Mouse (Mus musculus) layer of hippocampus, postnatal 36 days (tissue): ENCODE results near the gene Zmynd11. TPM values are rescaled to one million over a fixed set of nuclear protein-coding genes. Genes with fewer than 3 reads are reported as not detected.

Experiments
- DNase-seq, 2 experiments: peaks; one replicate each; pipeline ENCODE4 v3.0.0; 2022
- total RNA-seq, 2 experiments: library from RNA; stranded (reverse); gene quantifications; 2 replicates each; pipeline ENCODE4 v1.2.3; 2021

Zmynd11 gene
- total RNA-seq, 2 experiments from 2014 or later, result 277 to 302 TPM

DNA sequence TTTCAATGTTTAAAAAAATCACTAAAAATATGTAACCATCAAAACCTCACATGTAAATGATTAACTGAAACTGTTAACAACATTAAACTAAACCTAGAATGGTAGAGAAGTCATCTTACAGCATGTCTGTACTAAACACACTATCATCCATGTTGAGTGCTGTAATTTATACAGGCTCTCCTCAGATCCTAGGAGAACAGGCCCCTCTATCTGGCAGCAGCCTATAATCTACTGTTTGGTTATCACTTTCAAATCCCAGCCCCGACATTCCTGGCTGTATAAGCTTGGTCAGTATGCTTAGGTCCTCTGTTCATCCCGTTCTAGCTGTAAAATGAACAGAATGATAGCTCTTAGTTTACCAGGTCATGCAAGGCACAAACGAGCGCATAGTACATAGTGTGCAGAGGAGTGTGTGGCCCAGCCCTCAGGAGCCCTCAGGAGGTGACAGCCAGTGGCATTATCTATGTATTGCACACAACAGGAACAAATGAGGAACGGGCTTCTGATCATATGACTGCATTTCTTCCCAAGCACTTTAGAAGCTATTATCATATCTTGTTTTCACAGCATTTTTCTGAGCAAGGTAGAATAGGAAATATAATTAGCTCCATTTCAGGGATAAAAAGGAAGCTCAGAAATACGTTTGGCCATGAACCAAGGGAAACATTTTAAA, 51.5 kb downstream of the Zmynd11 start:
- no peak for DNase-seq

DNA sequence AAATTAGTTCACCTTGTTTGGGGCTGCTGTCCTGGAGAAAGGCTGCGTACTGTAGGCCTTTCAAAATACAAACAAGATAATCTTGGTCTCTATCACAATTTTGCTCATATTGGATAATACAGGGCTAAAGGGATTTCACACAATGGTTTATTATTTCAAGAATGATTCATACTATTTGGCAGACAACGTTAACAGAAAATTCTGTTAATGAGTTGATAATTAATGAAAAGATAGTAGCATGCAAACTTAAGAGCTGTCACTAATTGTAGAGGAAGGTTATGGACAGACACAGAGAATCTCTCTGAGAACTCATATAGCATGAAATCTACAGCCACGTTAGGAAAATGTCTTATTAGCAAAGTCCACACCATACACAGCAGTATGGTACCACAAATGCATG, 52.2 kb downstream of the Zmynd11 start:
- DNase-seq, result no peak

DNA sequence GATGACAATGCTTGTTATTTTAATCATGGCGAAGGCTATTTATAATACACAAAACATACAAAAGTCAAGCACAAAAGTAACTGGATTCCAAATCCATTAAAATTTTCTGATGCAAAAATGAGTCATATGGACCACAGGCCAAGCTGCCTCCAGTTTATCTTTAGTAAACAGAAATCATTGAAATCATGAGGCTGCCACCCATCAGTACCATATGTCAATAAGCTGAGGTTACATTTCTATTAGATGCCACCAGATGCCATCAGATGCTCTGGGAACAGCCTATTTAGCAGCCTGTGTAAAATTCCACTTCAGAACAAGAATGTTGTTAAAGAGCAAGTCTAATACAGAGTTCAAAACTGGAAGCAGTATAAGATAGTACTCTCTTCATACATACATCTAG, 52.7 kb downstream of the Zmynd11 start:
- DNase-seq, result no peak

DNA sequence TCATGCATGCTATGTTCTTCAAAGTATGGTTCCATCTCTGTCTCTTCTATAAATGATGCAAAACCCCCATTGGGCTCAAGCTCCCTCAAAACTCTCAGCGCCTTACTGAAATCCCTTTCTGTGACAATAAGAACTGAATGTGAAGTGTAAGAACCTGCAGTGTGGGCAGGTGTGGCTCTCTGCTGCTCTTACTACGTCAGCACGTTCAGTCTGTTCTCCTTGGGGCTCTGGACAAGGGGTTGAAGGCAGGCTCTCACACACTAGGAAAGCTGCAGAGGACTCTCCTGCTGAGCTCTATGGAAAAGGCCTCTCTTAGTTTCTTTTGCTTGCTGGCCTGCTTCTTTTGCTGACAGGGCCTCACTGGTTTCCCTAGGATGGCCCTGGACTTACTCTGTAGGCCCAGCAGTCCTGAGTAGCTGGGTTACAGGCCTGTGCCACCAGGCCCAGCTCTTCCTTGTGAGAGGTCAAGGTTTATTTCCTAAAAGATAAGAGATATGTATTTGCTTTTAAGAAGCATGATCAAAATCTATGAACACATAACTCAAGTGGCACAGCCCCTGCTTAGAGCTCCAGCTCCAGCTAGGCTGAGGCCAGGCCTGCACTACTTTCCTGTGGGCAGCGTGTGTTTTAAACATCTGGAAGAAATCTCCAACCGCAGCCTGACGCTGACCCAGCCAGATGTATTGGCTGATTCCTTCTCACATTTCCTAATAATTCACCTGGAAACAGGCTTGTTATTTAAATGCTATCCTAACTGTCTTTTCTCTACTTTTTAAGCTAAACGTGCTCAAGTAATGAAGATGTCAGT, 56.5 kb downstream of the Zmynd11 start:
- no peak for DNase-seq

DNA sequence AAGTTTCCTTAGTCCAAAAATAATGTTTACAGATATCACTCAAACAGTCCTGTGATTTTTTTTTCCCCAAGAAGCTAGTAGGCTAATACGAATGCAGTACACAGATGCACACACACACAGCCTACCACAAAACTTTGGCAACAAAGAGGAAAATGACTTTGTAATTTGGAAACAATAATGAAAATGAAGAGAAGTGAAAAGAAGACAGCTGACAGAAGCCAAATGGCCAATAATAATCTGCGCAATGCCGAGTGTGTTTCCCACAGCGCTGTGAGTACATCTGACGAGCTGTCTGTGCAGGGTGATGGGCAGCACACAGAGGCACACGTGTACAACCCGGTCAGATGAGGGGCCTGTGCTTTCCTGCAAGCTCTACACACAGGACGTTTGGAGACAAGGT, 58.4 kb downstream of the Zmynd11 start:
- DNase-seq, result no peak

DNA sequence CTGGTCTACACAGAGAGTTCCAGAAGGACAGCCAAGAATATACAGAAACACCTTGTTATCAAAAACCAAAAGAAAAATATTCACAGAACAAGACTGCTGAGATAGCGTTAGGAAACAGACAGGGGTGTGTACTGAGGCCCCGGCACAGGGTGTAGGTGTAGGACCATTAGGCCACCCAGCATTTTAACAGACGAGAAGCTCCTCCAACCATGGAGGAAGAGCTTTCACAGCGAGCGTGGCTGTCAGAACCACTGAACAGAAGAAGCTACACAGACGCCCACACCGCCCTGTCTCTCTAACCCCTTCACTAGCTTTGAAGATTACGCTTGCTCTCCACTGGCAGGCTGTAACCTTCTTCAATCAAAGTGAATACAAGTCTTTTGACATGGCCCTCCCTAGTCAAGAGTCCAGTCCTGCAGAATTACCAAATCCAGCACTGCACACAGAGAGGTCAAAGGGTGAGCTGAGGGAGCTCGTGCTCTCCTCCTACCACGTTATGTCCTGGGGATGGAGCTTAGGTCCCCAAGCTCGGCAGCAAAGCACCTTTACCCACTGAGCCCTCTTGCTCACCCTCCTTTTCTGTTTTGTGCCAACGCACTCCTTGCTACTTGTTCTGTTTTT, 62.4 kb downstream of the Zmynd11 start:
- DNase-seq, result no peak

DNA sequence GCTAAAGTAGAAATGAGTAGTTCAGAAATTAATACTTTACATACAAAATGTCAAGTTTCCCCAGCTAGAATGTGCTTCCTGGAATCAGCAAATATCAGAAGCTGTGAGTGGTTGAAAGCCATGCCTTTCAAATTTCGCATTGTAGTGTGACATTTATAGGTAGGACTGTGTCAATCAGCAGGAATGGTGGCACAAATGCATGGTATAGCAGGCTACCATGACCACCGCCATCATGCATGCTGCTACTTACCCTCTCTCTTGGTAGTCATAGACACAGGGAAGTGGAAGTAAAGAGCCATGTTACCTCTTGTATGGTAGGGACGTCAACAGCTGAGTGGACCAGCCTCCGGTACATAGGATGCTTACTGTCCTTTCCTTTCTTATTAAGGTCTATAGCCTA, 67.8 kb downstream of the Zmynd11 start:
- DNase-seq, result no peak

DNA sequence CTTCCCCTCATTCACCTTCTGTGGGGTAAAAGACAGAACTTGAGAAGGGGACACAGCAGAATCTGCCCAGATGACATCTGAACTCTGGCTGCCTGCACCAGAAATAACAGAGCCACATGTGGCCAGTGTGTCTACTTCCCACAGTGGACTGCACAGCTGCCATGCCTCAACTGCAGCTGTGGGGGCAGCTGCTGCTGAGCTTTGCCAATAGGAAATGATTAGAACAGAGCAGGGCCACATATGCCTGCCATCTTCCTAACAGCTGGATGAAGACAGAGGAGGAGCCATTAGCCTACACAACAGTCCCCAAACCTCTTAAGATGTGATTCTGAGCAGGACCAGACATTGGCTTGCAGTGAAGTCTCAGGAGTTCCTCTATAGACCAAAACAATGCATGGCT, 69.3 kb downstream of the Zmynd11 start:
- DNase-seq, result no peak

DNA sequence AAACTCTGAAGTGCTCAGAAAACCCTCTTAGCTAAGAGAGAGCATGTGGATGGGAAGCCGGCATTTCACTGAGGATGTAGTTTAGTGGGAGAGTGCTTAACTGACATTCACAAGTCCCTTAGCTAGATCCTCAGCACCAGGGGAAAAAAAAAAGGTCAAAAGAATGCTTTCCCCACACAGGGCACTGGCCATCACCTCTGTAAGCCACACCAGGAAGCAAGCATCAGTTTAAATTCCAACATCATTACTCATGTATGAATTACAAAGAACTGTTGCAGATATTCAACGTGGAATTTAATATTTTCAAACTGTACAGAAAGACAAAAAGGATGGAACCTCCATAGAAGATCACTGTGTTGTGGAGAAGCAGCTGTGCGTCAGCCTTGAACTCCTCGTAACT, 69.7 kb downstream of the Zmynd11 start:
- DNase-seq, result no peak

DNA sequence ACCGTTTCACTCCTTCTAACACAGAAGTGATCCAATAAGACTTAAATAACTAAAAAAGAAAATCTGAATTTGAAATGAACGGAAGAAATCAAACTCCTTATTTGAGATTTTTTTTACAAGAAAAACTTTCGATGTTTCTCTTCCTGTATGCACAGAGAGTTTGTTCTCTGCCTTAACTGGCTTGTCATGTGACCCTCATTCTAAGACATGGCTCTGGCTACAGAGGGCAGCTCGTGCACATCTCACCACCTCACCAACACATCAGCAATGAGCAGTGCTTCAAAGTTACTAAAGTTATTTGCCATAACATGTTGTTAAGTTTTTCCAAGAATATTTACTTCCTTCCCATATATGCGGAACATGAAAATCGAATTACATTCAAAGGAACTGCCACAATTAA, 70.5 kb downstream of the Zmynd11 start:
- DNase-seq, result no peak

DNA sequence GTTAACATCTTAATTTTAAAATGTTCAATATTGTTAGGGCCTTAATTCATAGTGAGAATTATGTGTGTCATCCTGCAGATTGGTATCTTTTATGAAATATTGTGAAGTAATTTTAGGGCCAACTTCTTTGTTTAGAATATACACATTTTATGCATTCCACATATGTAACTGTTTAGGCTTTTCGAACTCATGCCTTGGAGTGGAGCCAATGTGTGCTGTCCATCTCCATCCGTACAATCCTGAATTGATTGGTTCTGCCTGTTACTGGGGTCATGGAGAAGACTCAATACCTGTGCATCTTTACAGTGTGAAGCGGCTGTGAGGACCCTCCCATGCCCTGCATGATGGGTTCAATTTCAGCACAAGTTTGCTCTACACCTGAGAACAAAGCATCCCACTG, 72.3 kb downstream of the Zmynd11 start:
- DNase-seq, result no peak

DNA sequence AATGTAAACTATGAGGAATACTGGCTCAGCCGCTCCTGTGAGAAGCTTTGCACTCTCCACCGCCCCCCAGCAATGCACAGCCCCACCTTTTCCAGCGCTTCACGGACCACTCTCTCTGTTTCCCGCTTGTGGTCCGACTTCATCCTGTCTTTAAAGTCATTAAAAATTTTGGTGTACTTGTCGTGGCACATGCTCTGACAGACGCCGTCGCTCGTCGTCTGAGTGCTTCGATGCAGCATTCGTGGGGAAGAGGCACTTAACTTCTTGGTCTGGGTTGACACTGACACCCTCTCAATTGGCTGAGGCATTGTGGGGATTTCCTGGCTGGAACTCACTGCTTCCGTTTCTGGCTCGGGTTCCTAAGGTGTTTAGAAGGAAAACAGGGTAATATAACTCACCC, 75.8 kb downstream of the Zmynd11 start:
- DNase-seq, result no peak

DNA sequence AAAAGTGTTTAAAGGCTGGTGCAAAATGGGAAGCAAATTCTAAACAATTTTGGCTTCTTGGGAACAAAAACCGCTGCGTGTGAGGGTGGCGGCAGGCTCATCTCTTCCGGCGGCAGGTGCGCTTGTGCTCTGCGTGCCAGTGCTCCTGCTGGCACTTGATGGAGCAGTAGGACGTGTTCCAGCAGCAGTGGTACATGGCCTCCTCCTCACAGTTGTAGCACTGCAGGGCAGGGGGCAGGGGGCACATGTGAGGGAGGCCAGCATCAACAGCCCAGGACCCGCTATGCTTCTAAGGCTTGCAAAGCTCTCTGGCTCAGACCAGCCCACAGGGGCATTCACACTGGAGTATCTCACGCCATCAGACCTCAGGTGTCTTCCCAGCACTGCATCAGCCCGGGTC, 78.4 kb downstream of the Zmynd11 start:
- DNase-seq, result no peak

DNA sequence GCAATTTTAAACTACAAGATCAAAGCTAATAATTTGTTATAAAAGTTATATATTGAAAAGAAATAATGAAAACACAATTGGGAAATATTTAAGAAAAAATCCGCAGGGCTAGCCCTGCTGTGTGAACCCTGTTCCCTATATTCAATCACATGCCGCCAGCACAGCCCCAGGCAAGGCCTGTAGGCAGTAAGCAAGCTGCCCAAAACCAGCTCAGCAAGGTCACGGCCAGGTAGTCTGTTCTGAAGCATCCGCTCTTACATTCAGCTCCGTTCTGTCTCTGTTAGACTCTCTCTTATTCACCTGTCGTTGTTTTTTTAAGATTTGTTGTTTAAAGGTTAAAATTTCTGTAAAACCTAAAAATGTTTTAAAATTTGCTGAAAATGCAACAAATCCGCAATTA, 78.9 kb downstream of the Zmynd11 start:
- no peak for DNase-seq

DNA sequence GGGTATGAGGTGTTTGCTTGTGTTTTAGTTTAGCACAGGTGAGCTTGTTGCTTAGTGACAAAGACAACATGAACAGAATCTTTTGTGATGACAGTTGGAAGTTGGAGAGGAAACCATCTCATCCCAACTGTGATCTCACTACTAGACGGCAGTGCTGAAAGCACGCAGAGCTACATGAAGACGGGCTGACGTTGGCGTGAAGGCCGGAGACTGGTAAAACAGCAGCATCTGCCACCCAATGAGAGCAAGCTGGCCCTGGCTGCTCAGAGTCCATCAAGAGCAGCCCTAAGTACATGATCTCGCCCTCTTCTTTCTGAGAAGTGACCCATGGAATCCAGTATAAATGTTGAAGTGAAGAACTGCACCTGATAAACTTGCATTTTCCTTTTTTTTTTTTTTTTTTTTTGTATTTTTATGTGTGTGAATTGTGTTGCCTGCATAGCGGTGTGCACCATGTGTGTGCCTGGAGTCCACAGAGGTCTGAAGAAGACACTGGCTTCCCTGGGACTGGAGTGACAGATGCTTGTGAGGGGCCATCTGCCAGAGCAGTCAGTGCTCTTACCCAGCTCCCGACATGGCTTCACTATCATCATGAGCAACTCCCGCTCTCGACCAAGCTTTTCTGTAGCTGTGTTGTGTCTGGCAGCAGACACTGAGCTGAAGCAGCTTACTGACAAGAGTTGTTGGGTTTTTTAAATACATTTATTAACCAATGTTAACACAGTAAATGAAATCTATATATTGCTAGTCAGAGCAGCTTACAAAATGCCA, 80.8 kb downstream of the Zmynd11 start:
- peak; percentile 40 to 50 for DNase-seq

DNA sequence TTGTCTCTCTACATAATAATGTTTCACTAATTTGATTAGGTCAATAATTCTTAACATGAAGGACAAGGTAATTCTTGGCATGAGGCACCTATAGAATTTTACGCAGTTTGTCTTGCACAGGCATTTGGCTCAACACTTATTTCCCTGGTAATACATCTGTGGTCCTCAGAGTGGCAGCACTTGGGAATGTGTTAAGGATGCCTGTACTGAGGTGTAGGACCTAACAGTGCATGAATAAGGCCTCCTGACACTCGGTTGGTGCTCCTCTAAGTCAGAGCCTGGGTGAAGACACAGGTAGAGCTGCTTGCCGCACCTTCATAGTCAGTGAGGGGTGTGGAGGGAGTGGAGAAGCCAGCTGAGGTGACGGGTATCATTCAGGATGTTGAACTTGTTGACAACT, 81.8 kb downstream of the Zmynd11 start:
- no peak for DNase-seq

DNA sequence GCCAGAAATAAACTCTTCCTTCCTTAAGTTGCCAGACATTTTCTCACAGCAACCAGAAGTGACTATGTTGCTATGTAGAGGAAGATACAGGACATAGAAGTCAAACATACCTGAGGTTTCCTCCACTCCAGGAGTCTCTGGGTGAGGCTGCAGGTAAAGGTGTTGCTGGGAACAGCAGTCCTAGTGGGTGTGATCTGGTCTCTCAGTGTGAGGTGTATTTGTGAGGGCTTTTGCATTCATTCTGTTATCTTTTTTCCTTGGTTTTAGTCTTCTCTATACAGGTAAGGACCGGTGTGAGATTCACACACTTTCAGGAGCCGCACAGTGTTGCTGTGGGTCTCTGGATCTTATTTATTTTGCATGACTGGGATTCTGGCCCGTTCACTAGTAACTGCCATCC, 83.6 kb downstream of the Zmynd11 start:
- no peak for DNase-seq

DNA sequence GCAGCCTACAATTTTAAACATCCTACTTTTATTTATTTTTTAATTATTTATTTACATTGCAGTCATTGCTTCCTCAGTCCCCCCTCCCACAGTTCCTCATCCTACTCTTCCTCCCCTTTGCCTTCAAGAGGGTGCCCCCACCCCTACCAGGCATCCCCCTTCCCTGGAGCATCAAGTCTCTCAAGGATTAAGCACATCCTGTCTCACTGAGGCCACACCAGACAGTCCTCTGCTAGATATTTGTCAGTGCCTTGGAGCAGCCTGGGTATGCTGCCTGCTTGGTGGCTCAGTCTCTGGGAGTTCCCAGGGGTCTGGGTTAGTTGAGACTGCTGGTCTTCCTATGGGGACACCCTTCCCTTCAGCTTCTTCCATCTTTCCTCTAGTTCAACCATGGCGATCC, 91.0 kb downstream of the Zmynd11 start:
- no peak for DNase-seq

DNA sequence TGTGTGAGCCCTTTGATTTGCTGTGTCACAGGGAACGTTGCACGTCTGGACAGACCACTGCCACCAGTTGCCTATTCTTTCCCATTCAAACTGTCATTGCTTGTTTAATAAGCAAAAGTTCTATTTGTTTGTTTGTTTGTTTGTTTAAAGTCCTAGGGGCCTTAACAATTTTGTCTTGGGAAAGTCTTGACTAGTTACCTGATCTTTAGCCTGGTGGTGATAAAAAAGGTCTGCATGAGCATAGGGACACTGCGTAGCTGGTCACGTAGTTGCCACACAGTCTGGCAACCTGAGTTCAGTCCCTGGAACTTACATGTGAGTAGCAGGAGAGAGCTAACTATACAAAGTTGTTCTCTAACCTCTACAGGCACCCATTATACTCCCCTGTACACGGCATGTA, 95.9 kb downstream of the Zmynd11 start:
- DNase-seq, result no peak

DNA sequence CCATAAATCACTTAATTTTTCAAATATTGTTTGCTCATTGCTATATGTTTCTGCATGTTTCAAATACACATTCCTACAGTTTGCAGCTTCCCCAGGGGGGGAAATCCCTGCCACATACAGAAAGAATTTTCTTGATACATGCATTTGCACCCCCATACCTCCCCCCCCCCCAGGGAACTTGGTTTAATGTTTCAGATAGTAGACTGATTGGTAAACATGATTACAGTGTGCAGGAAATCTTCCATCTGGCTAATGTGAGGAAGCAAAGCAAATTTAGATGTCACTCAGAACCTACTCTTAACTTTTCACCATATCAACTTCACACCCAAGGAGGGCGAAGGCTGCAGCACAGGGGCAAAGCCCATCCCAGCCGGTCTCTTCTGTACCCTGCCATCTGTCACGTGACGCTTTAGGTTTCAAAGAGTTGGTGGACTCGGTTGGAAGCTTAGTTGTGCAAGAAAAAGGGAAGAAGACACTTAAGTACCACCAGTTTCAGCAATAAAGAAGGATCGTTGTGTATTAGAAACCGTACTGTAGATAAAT, 97.1 kb downstream of the Zmynd11 start:
- DNase-seq, result no peak

DNA sequence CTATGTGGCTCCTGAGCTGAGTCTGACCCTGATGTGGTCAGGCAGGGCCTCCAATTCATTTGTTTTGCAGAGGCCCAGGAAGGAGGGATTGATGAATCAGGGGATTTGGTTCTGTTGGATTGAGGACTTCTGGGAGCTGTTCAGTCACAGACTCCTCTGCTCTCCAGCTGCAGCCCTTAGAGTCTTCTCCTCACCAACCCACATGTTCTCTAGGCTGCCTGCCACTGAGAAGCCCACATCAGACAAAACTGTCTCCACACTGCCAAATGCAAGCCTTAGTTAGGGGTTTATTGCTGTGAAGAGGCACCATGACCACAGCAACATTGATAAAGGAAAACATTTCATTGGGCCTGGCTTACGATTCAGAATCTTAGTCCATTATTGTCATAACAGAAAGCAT, 101.5 kb downstream of the Zmynd11 start:
- DNase-seq, result no peak

DNA sequence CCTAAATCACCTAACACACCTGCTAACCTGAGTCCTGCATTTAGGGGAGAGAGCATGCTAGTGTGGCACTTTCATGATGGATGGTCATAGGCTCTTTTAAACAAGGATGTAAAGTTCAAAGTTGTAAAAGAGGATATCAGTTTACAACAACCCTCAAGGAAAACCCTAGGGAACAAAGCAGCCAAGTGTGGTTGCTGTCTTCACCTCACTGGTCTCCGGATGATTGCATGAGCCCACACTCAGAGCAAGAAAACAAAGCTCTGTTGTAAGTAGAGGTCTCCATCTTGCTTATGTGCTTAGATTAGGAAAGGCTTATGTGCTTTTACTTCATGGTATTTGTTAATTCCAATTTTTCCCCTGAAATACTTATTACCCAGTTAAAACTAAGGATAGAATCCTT, 104.4 kb downstream of the Zmynd11 start:
- DNase-seq, result no peak

DNA sequence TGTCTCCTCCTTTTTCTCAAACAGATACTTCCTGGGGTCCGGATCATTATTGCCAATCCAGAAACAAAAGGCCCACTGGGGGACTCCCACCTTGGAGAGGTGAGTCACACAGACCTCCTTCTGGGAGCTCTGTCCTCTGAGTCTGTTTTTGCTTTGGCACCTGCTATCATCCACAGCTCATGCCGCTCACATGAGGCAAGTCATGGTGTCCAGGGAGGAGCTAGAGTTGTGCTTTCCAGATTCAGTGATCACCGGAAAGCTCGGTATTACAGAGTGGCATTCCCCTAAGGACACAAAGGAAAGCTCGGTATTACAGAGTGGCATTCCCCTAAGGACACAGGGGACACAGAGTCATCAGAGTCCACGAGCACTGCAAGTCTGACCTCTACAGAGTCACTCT, 108.5 kb downstream of the Zmynd11 start:
- DNase-seq, result no peak
